8 mouse cellular contexts compared by ENCODE assay signal in the genomic region with DNA sequence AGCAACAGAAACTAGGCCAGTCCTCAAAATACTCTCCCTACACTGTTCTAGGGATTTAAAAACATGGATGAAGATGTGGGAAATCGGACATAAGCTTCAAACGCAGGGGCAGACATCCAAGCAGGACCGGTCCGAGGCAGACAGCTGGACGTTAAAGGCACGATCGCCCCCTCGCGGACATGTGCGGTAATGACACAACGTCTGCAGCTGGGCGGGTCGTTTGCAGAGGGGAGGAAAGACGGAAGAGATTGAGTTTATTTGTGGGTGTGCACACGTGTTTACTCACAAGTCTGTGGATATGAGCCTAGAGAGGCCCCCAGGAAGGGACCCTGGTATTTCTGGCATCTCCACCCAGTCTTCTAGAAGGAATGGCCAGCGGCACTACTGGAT. TPM values are rescaled to one million over a fixed set of nuclear protein-coding genes. Genes with fewer than 3 reads are reported as not detected.
DNase-seq lines count a peak whose midpoint lies in the region; ATAC-seq and TF ChIP-seq lines count a peak whose summit lies in the region.

No protein-coding gene starts in this region.

- intact Hi-C loops in gastrocnemius, adult 2 months (cut with DNase I): loop anchor here (1.0 to 5.0 kb wide), 4 partner anchors 58 to 342 kb away; partner anchors contain the start of gene Clpp

- no peak overlapping the region for H3K27ac ChIP-seq in gastrocnemius, adult 2 months

- ATAC-seq in inflammation-experienced regulatory T-cells, adult 6 months: peak; percentile 54
- peak; percentile 69 for ATAC-seq in megakaryocyte progenitor cell, adult 5-6 weeks (replicated peaks; ENCODE audit: poor library complexity)

- peak; percentile 92 for TF ChIP-seq CTCF in gastrocnemius, adult 2 months (IDR thresholded peaks at IDR 0.05)

- DNase-seq in ZHBTc4 (ENCODE audit: low read depth, low spot score): peak; percentile 84
- DNase-seq in cerebellum, postnatal 4 days (ENCODE audit: low spot score in 2 of 2): peak; percentile 81 to 92
- DNase-seq in gastrocnemius, adult 2 months: peak; percentile 86
- DNase-seq in left cerebral cortex, adult 8-10 months (ENCODE audit: low spot score in 2 of 2): peak; percentile 40 to 73
- DNase-seq in right cerebral cortex, postnatal 10 days (ENCODE audit: low spot score in 2 of 2): peak; percentile 82 to 90
- DNase-seq in urinary bladder, postnatal 25 days (ENCODE audit: low spot score): peak; percentile 89

- H3K4me3 ChIP-seq in gastrocnemius, adult 2 months: no peak overlapping the region

RNA-seq across cellular contexts. Expression of gene Adgre1, which starts 23.7 kb away (rescaled TPM):
- total RNA-seq in gastrocnemius, adult 2 months (2021): 1 to 10 TPM; 2.4 to 3.2 TPM
- under 1 TPM in 1 of 3 experiments, not detected in 2; 0.91 TPM for polyA plus RNA-seq in inflammation-experienced regulatory T-cells, adult 6 months (2017; shearing (Covaris generic))
- 10 to 100 TPM in 2 of 4 experiments, 1 to 10 TPM in 2; 3.0 to 19.7 (median 8.0) TPM for total RNA-seq in left cerebral cortex, adult 8-10 months (2022)
- 4.7 and 5.5 TPM in 2 replicates for total RNA-seq in megakaryocyte progenitor cell, adult 5-6 weeks (2015)
- 10.7 and 14.8 TPM in 2 replicates for total RNA-seq in megakaryocyte progenitor cell, adult 5-6 weeks (2017)

RNA-seq across cellular contexts. Expression of gene Vav1, which starts 55.9 kb away (rescaled TPM):
- total RNA-seq in gastrocnemius, adult 2 months (2021): under 1 TPM; 0.46 to 0.56 TPM
- polyA plus RNA-seq in inflammation-experienced regulatory T-cells, adult 6 months (2017; shearing (Covaris generic)): 10 to 100 TPM; 66.1 to 89.2 (median 85.7) TPM
- total RNA-seq in left cerebral cortex, adult 8-10 months (2022): 1 to 10 TPM; 2.9 to 9.2 (median 5.0) TPM
- 79.5 and 87.2 TPM in 2 replicates for total RNA-seq in megakaryocyte progenitor cell, adult 5-6 weeks (2015)
- total RNA-seq in megakaryocyte progenitor cell, adult 5-6 weeks (2017): 286 and 303 TPM in 2 replicates

Comparison
In these comparisons a context has a peak if more than half of its experiments do, and no peak if none do; other contexts are left out.
1. RNA of gene Vav1, which starts 55.9 kb away (total RNA-seq): 79.5 to 303 TPM in megakaryocyte progenitor cell, adult 5-6 weeks; 2.9 to 9.2 TPM in left cerebral cortex, adult 8-10 months and 0.46 to 0.56 TPM in gastrocnemius, adult 2 months; every median in the first group is over 4 times any median in the second.
2. Peak in every context shown above with its lines, with median percentiles within 50 percentile points of each other: DNase-seq.